8 mouse cellular contexts compared by ENCODE assay signal in the genomic region with DNA sequence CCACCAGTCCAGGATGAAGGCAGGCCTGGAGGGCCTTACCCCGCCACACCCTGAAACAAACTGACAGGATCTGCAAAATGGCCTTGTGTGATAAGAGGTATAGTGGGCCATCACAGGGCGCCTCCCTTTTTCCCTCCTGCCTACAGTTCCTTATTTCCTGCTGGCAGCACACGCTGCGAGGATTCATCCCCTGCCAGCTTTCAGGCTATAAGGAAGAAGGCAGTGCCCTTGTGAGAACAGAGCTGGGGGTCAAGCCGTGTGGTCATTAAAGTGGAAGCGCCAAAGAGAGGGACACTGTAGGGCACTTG. TPM values are rescaled to one million over a fixed set of nuclear protein-coding genes. Genes with fewer than 3 reads are reported as not detected.
DNase-seq lines count a peak whose midpoint lies in the region; ATAC-seq and TF ChIP-seq lines count a peak whose summit lies in the region.

No protein-coding gene starts in this region.

- peak overlapping the region; percentile 99 for H3K27ac ChIP-seq in heart, adult 2 months
- H3K27ac ChIP-seq in limb, embryonic 15.5 days, result peak overlapping the region; percentile 98
- peak overlapping the region; percentile 91 for H3K27ac ChIP-seq in small intestine, adult 2 months (ENCODE audit: insufficient read depth, low read depth, low read length)

- H3K9me3 ChIP-seq in limb, embryonic 15.5 days, result no peaks in the 10 kb centered on the region

- H3K79me2 ChIP-seq in heart, adult 2 months (replicated peaks; ENCODE audit: control insufficient read depth, insufficient read depth, low read length), result peaks cover 12% of the 10 kb centered on the region

- H3K36me3 ChIP-seq in heart, adult 2 months (ENCODE audit: control insufficient read depth, insufficient read depth, low read length), result peaks cover 6% of the 10 kb centered on the region
- H3K36me3 ChIP-seq in limb, embryonic 15.5 days, result peaks cover 14% of the 10 kb centered on the region
- peaks cover 13% of the 10 kb centered on the region for H3K36me3 ChIP-seq in small intestine, adult 2 months (ENCODE audit: control insufficient read depth, insufficient read depth, low read length)

- no peak for TF ChIP-seq CTCF in heart, adult 2 months (IDR thresholded peaks at IDR 0.05)
- TF ChIP-seq CTCF in small intestine, adult 2 months (IDR thresholded peaks at IDR 0.05; ENCODE audit: extremely low read depth, insufficient read length, insufficient replicate concordance, low read depth, low read length), result no peak

- H3K9ac ChIP-seq in heart, adult 2 months (ENCODE audit: low read depth, low read length), result peak overlapping the region; percentile 94
- H3K9ac ChIP-seq in limb, embryonic 15.5 days, result peak overlapping the region; percentile 87

- TF ChIP-seq EP300 in heart, adult 2 months (IDR thresholded peaks at IDR 0.05; ENCODE audit: insufficient read depth, low read depth, low read length), result 0 out of 2 replicates have a peak, but pooled peaks have one; percentile 6

- no peak for TF ChIP-seq POLR2A in heart, adult 2 months (IDR thresholded peaks at IDR 0.05; ENCODE audit: insufficient read depth, low read depth, low read length)
- no peak; the same call in 1 of the 2 replicates for TF ChIP-seq POLR2A in small intestine, adult 2 months (IDR thresholded peaks at IDR 0.05; ENCODE audit: low read depth, low read length)

- WGBS in heart, adult 2 months, result 0% methylated on average over 6 of the region's 6 CpGs
- WGBS in limb, embryonic 15.5 days, result 15% methylated on average over 6 of the region's 6 CpGs
- WGBS in small intestine, adult 2 months, result 3% methylated on average over 6 of the region's 6 CpGs

- no peak for DNase-seq in heart, adult 2 months
- DNase-seq in heart, adult 9 months (ENCODE audit: low spot score in 2 of 2), result no peak
- DNase-seq in thymus, postnatal 10 days (ENCODE audit: low spot score in 2 of 2), result no peak
- DNase-seq in cerebellum, postnatal 14 days, result no peak

- H3K4me2 ChIP-seq in limb, embryonic 15.5 days, result peak overlapping the region; percentile 79

- intact Hi-C loops in heart, adult 2 months (cut with DNase I), result loop anchor here (2.0 to 10.0 kb wide), 2 partner anchors 61 to 259 kb away; partner anchors contain the start of genes Maea and Ywhah

- H3K4me3 ChIP-seq in heart, adult 2 months, result peak overlapping the region; percentile 80
- H3K4me3 ChIP-seq in limb, embryonic 15.5 days, result peak overlapping the region; percentile 89
- peak overlapping the region; percentile 84 for H3K4me3 ChIP-seq in small intestine, adult 2 months (ENCODE audit: low read depth, low read length)

- peak; percentile 5 for ATAC-seq in CD4-positive, CD25-positive, alpha-beta regulatory T cell, adult 4 months
- ATAC-seq in erythroblast, adult 5-6 weeks (replicated peaks; ENCODE audit: low FRiP score, poor library complexity, severe bottlenecking), result peak; percentile 64
- no peak for ATAC-seq in limb, embryonic 15.5 days (ENCODE audit: insufficient number of reproducible peaks, low FRiP score, low TSS enrichment, low read depth)

- no peaks in the 10 kb centered on the region for H3K27me3 ChIP-seq in heart, adult 2 months (ENCODE audit: control insufficient read depth, insufficient read depth, low read length)
- H3K27me3 ChIP-seq in limb, embryonic 15.5 days, result no peaks in the 10 kb centered on the region
- H3K27me3 ChIP-seq in small intestine, adult 2 months (ENCODE audit: control insufficient read depth, insufficient read depth, low read length), result no peaks in the 10 kb centered on the region

- peaks cover 21% of the 10 kb centered on the region for H3K4me1 ChIP-seq in heart, adult 2 months (ENCODE audit: control insufficient read depth, insufficient read depth, low read length)
- H3K4me1 ChIP-seq in limb, embryonic 15.5 days, result peaks cover 36% of the 10 kb centered on the region
- peaks cover 11% of the 10 kb centered on the region for H3K4me1 ChIP-seq in small intestine, adult 2 months (ENCODE audit: control insufficient read depth, insufficient read depth, insufficient read length, low read length)

RNA-seq across cellular contexts. Expression of gene Ctbp1, which starts 1.1 kb away (rescaled TPM):
- 100 to 1,000 TPM; 213 to 227 TPM for total RNA-seq in heart, adult 2 months (2021)
- 175 and 178 TPM in 2 replicates for polyA plus RNA-seq in heart, adult 2 months (2012; rRNA removed)
- 10 to 100 TPM; 13.8 to 30.4 TPM for polyA plus RNA-seq in CD4-positive, CD25-positive, alpha-beta regulatory T cell, adult 4 months (2017; shearing (Covaris generic))
- total RNA-seq in erythroblast, adult 5-6 weeks (2015; ENCODE audit: low replicate concordance), result 54.0 and 58.3 TPM in 2 replicates
- 55.8 and 90.1 TPM in 2 replicates for total RNA-seq in erythroblast, adult 5-6 weeks (2017; ENCODE audit: low replicate concordance)
- 295 and 316 TPM in 2 replicates for polyA plus RNA-seq in limb, embryonic 15.5 days (2015; fragmentation: Nextera tagmentation; extraction: Ambion mirVana)
- polyA plus RNA-seq in small intestine, adult 2 months (2012; rRNA removed), result 154 and 390 TPM in 2 replicates

RNA-seq across cellular contexts. Expression of gene Spon2, which starts 55.5 kb away (rescaled TPM):
- total RNA-seq in heart, adult 2 months (2021), result 10 to 100 TPM in 1 of 2 experiments, 1 to 10 TPM in 1; 2.6 to 13.7 TPM
- polyA plus RNA-seq in heart, adult 2 months (2012; rRNA removed), result 13.8 and 28.5 TPM in 2 replicates
- not detected for polyA plus RNA-seq in CD4-positive, CD25-positive, alpha-beta regulatory T cell, adult 4 months (2017; shearing (Covaris generic))
- 4.0 TPM in 1 of 2 replicates, not detected in the other for total RNA-seq in erythroblast, adult 5-6 weeks (2015; ENCODE audit: low replicate concordance)
- 3.0 TPM in 1 of 2 replicates, not detected in the other for total RNA-seq in erythroblast, adult 5-6 weeks (2017; ENCODE audit: low replicate concordance)
- polyA plus RNA-seq in limb, embryonic 15.5 days (2015; fragmentation: Nextera tagmentation; extraction: Ambion mirVana), result 37.3 and 43.8 TPM in 2 replicates
- polyA plus RNA-seq in small intestine, adult 2 months (2012; rRNA removed), result 26.6 and 36.3 TPM in 2 replicates

Comparison
In these comparisons a context has a peak if more than half of its experiments do, and no peak if none do; other contexts are left out.
1. RNA of gene Spon2, which starts 55.5 kb away (polyA plus RNA-seq): 37.3 to 43.8 TPM in limb, embryonic 15.5 days, 26.6 to 36.3 TPM in small intestine, adult 2 months and 13.8 to 28.5 TPM in heart, adult 2 months; not detected in CD4-positive, CD25-positive, alpha-beta regulatory T cell, adult 4 months; every median in the first group is over 10 times any median in the second.
2. Peak in every context shown above with its lines, with median percentiles within 50 percentile points of each other: H3K27ac ChIP-seq and H3K4me3 ChIP-seq.